Mouse (Mus musculus): ENCODE measurements around the gene Srcin1. TPM values are rescaled to one million over a fixed set of nuclear protein-coding genes. Genes with fewer than 3 reads are reported as not detected.

Gene Srcin1
- total and polyA plus RNA-seq, 2 experiments from 2014 or later = 14.3 to 141 TPM

DNA sequence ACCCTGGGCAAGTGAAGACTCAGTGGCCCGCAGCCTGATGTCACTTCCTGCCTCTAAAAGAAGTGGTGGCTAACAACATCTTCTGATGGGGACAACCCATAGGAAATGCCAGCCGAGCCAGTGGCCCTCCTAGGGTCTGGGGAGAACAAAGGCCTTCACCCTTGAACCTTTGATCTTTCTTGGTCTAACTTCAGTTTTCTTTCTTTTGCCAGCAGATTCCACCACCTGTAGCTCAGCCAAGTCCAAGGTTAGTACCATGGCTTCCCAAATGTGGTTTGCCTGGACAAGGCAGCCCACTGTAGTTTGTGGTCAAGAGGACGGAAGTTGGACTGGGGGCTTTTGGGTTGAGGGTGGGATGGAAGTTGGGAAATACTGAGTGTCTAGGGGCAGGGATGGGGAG is 83.2 kb downstream of the Srcin1 start:
- Histone ChIP-seq H3K27me3 (ENCODE audit: insufficient read depth, low read length) (no peaks in the 10 kb centered on the region), H3K4me1 (ENCODE audit: insufficient read depth, low read length) (no peaks in the 10 kb centered on the region), H3K36me3 (ENCODE audit: insufficient read depth, low read length) (peaks cover 13% of the 10 kb centered on the region), H3K4me3 (ENCODE audit: low read length) (no peak overlapping the region), H3K9ac (replicated peaks; ENCODE audit: low read length) (no peak overlapping the region), H3K4me2 (ENCODE audit: low read depth, low read length) (no peak overlapping the region), H3K9me3 (ENCODE audit: low read length) (no peaks in the 10 kb centered on the region), H3K27ac (no peak overlapping the region)
- WGBS = 86% methylated on average over 3 of the region's 3 CpGs
- TF ChIP-seq CTCF (IDR thresholded peaks at IDR 0.05; ENCODE audit: low read depth) = no peak
- no peak for ATAC-seq
- DNase-seq (ENCODE audit: low spot score) = no peak

DNA sequence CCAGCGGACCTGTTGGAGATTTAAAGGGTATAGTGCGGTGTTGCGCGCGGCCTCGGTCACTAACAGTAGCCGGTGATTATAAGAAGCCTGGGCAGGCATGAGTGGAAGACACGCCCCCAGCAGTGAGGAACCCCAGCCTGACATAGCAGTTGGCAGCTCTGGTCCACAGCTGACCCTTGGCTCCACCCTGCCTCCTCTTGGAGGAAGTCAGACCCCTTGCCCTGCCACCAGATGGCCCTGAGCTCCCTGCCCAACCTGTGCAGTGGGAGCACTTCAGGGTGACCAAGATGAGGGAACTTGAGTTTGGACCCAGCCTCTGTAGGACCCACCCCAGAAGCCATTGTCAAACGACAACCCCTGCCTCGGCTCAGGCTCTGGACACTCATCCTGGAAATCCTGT is 84.3 kb downstream of the Srcin1 start:
- H3K4me3 ChIP-seq (ENCODE audit: low read length) = no peak overlapping the region

DNA sequence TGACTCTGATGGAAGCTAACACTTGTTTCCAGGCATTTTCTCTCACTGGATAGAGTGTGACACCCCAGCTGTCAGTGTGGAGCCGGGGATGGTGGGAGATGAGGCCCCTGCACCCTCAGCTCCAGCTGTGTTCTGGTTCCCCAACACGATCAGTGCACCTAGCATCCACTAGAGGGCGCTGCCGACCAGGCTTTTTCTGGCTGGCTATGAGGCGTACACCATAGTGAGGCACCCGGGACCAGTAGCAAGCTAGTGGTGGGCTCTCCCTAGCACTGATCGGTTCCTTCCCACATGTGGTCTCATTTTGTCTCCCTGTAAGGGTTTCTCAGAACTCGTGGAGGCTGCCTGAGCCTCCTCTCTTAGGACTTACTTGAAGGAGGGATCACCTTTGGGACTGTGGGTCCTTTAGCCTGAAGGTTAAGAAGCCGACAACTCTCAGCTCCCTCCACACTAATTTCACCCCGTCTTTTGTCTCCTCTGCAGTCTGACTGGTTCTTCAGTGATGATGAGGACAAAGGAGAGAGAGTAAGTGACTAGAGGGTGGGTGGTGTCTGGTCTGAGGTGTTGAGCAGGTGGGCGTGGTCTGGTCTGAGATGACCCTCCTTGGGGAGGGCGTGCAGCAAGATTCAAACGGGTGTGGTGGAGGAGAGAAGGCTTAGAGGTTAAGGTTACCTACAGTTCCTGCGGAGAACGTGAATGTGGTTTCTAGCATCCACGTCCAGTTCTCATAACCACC is 86.2 kb downstream of the Srcin1 start:
- TF ChIP-seq CTCF (IDR thresholded peaks at IDR 0.05; ENCODE audit: low read depth) = peak; percentile 95
- peak; percentile 73 for ATAC-seq
- H3K36me3 ChIP-seq (ENCODE audit: insufficient read depth, low read length) = peaks cover 19% of the 10 kb centered on the region

More for the DNA sequence above, 84.3 kb downstream of the Srcin1 start:
- Histone ChIP-seq H3K27me3 (ENCODE audit: insufficient read depth, low read length) (no peaks in the 10 kb centered on the region), H3K9ac (replicated peaks; ENCODE audit: low read length) (no peak overlapping the region), H3K4me1 (ENCODE audit: insufficient read depth, low read length) (no peaks in the 10 kb centered on the region), H3K36me3 (ENCODE audit: insufficient read depth, low read length) (peaks cover 16% of the 10 kb centered on the region), H3K27ac (no peak overlapping the region), H3K9me3 (ENCODE audit: low read length) (no peaks in the 10 kb centered on the region), H3K4me2 (ENCODE audit: low read depth, low read length) (no peak overlapping the region)
- peak; percentile 12; the same call in 1 of the 2 replicates for TF ChIP-seq CTCF (IDR thresholded peaks at IDR 0.05; ENCODE audit: low read depth)
- ATAC-seq (0 out of 2 replicates have a peak, but pooled peaks have one; percentile 25), DNase-seq (ENCODE audit: low spot score) (no peak)
- 70% methylated on average over 10 of the region's 10 CpGs for WGBS

DNA sequence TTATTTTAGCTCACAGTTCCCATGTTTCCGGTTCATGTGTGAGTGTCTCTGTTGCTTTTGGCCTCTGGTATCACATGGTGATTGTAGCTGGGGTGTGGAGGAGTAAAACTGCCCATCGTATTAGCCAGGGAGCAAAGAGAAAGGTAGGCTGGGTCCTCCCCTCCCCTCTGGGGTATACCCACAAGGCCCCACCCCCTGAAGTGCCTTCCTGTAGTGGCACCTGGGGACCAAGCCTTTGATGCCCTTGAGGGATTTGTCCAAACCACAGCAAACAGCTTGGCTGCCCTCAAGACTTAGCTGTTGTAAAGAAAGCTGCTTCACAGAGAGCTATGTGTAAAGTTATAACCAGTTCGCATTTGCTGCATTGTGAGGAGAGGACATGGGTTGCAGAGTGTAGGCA is 88.3 kb downstream of the Srcin1 start:
- TF ChIP-seq CTCF (IDR thresholded peaks at IDR 0.05; ENCODE audit: low read depth) = no peak
- H3K4me3 ChIP-seq (ENCODE audit: low read length) = no peak overlapping the region
- H3K27me3 ChIP-seq (ENCODE audit: insufficient read depth, low read length) = no peaks in the 10 kb centered on the region
- no peak for DNase-seq (ENCODE audit: low spot score)
- WGBS = 73% methylated on average over 3 of the region's 3 CpGs
- H3K4me2 ChIP-seq (ENCODE audit: low read depth, low read length) = no peak overlapping the region
- no peak overlapping the region for H3K27ac ChIP-seq
- no peaks in the 10 kb centered on the region for H3K4me1 ChIP-seq (ENCODE audit: insufficient read depth, low read length)
- H3K9ac ChIP-seq (replicated peaks; ENCODE audit: low read length) = no peak overlapping the region
- no peaks in the 10 kb centered on the region for H3K9me3 ChIP-seq (ENCODE audit: low read length)
- H3K36me3 ChIP-seq (ENCODE audit: insufficient read depth, low read length) = peaks cover 22% of the 10 kb centered on the region
- ATAC-seq = no peak

More for the DNA sequence above, 86.2 kb downstream of the Srcin1 start:
- 30% methylated on average over 16 of the region's 16 CpGs for WGBS
- Histone ChIP-seq H3K4me2 (ENCODE audit: low read depth, low read length) (no peak overlapping the region), H3K9ac (replicated peaks; ENCODE audit: low read length) (no peak overlapping the region), H3K4me1 (ENCODE audit: insufficient read depth, low read length) (no peaks in the 10 kb centered on the region), H3K9me3 (ENCODE audit: low read length) (no peaks in the 10 kb centered on the region), H3K27me3 (ENCODE audit: insufficient read depth, low read length) (no peaks in the 10 kb centered on the region), H3K4me3 (ENCODE audit: low read length) (no peak overlapping the region), H3K27ac (no peak overlapping the region)
- DNase-seq (ENCODE audit: low spot score) = peak; percentile 87

DNA sequence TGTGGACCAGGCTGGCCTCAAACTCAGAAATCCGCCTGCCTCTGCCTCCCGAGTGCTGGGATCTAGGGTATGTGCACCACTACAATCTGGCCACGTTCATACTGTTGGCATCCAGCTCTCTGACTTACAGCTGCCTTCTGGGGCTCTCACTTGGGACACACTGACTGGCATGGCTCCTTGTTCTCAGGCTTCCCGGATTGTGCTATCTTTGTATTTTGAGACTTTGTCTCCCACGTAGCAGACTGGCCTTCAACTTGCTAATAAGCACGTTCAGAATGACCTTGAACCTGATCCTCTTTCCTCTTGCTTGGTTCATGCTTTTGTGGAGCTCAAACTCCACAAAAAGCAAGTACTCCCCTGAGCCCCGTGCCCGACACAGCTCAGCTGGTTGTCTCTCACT is 90.3 kb downstream of the Srcin1 start:
- H3K9me3 ChIP-seq (ENCODE audit: low read length) = no peaks in the 10 kb centered on the region
- no peak overlapping the region for H3K9ac ChIP-seq (replicated peaks; ENCODE audit: low read length)
- no peaks in the 10 kb centered on the region for H3K4me1 ChIP-seq (ENCODE audit: insufficient read depth, low read length)
- no peak overlapping the region for H3K27ac ChIP-seq
- DNase-seq (ENCODE audit: low spot score) (no peak), ATAC-seq (no peak)
- 78% methylated on average over 8 of the region's 8 CpGs for WGBS
- peaks cover 12% of the 10 kb centered on the region; the same call in 1 of the 2 replicates for H3K36me3 ChIP-seq (ENCODE audit: insufficient read depth, low read length)
- H3K27me3 ChIP-seq (ENCODE audit: insufficient read depth, low read length) = no peaks in the 10 kb centered on the region
- TF ChIP-seq CTCF (IDR thresholded peaks at IDR 0.05; ENCODE audit: low read depth) = no peak
- H3K4me3 ChIP-seq (ENCODE audit: low read length) = no peak overlapping the region
- H3K4me2 ChIP-seq (ENCODE audit: low read depth, low read length) = no peak overlapping the region

DNA sequence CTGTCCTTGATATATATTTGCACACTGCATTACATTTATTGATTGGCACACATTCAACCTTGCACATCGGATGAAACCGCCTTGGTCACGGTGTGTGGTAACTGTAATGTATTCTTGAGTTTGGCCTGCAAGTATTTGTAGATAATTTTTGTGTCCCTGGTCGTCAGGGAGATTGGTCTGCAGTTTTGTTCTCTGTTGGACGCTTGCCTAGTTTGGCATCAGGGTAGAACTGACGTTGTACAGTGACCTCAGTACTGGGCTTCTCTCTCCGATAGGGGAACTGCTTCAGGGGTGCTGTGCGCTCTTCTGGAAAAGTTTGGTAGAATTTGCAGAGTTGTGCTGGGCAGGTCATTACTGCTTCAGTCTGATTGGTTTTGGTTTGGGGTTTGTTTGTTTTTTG is 96.2 kb downstream of the Srcin1 start:
- no peaks in the 10 kb centered on the region for H3K27me3 ChIP-seq (ENCODE audit: insufficient read depth, low read length)
- DNase-seq (ENCODE audit: low spot score) (no peak), ATAC-seq (no peak)
- peaks cover 39% of the 10 kb centered on the region for H3K36me3 ChIP-seq (ENCODE audit: insufficient read depth, low read length)
- no peak overlapping the region for H3K27ac ChIP-seq
- WGBS = 45% methylated on average over 8 of the region's 8 CpGs
- H3K9me3 ChIP-seq (ENCODE audit: low read length) = no peaks in the 10 kb centered on the region
- TF ChIP-seq CTCF (IDR thresholded peaks at IDR 0.05; ENCODE audit: low read depth) = no peak
- no peak overlapping the region for H3K4me3 ChIP-seq (ENCODE audit: low read length)
- H3K9ac ChIP-seq (replicated peaks; ENCODE audit: low read length) = no peak overlapping the region
- H3K4me1 ChIP-seq (ENCODE audit: insufficient read depth, low read length) = no peaks in the 10 kb centered on the region
- no peak overlapping the region for H3K4me2 ChIP-seq (ENCODE audit: low read depth, low read length)

DNA sequence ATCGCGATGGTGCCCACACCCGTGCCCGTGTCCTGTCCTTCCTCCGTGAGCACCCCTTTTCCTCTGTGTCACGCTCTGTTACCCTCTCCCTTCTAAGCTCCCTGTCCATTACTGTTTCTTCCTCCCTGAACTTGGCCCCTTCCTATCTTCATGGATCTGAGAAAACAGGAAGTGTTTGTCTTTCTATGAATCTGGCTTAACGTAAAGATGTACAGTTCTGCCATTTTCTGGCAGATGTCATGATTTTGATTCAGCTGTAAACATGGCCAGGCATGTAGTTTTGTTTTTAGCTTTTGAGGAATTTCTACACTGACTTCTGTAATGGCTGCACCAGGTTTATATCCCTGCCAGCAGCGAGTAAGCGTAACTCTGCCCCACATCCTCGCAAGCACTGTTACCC is 96.9 kb downstream of the Srcin1 start:
- Histone ChIP-seq H3K4me1 (ENCODE audit: insufficient read depth, low read length) (no peaks in the 10 kb centered on the region), H3K36me3 (ENCODE audit: insufficient read depth, low read length) (peaks cover 41% of the 10 kb centered on the region), H3K9ac (replicated peaks; ENCODE audit: low read length) (no peak overlapping the region), H3K9me3 (ENCODE audit: low read length) (no peaks in the 10 kb centered on the region), H3K4me3 (ENCODE audit: low read length) (no peak overlapping the region), H3K27me3 (ENCODE audit: insufficient read depth, low read length) (no peaks in the 10 kb centered on the region), H3K27ac (no peak overlapping the region), H3K4me2 (ENCODE audit: low read depth, low read length) (no peak overlapping the region)
- 91% methylated on average over 10 of the region's 10 CpGs for WGBS
- TF ChIP-seq CTCF (IDR thresholded peaks at IDR 0.05; ENCODE audit: low read depth) = no peak
- ATAC-seq (no peak), DNase-seq (ENCODE audit: low spot score) (no peak)
